Mouse (Mus musculus): ENCODE measurements around the gene Shisal2a.
"Not testable (repeated sequence)": the region's sequence is repeated elsewhere in the genome, so short reads cannot be mapped to it uniquely, and the experiment has no call there.

Gene Shisal2a

DNA sequence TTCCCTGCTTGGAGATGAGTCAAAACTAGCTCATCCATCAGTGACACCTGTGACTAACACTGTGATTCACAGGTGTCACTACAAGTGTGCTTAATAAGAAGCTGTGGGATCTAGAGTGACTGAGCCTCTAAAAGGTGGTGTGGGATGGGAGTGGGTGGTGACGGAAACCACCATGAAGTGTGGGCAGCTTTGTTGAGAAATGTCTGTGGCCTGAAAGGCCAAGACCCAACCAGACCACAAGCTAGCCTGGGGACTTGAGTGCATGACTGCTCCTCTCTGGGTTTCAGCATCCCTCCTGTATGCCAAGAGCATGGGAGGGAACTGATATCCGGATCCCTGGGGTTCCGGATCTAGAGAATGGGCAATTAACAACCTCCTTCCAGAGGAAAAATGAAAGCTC is 11.7 kb downstream of the Shisal2a start:
- no peak for DNase-seq

DNA sequence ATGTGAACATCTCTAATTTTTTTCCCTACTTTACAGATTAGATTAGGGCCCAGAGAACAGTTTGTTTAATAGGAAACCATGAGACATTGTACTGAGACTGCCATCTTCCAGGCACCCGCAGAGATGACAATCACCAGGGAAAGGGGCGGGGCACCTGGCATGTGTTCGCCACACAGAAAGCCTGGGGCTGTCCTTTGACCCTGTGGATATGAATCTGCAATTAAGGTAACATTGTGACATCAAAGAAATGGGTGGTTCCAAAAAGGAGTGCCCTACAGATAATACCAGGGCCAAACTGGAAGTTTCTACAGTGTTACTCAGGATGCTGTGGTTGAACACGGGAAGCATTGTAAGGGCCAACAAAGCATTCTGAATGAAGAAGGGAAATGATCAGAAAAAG is 12.7 kb downstream of the Shisal2a start:
- DNase-seq, result no peak

DNA sequence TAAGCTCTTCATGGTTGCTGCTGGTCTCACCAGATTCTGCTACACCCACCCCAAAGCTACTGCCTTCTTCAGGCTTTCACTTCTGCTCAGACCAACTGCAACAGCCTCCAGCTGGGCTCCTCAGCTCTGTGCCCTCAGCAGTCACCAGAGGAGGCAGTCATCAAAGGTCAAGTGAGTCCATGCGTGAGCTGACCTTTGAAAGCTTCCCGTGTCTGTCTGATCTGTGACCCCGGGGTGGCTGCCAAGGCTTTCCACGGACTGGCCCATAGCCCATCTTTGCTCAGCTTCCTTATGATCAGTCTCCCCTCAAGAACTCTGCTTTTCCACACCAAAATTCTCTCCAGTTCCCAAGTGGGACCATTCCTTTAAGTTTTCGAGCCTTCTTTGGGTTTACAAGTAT is 13.9 kb downstream of the Shisal2a start:
- DNase-seq, result no peak

DNA sequence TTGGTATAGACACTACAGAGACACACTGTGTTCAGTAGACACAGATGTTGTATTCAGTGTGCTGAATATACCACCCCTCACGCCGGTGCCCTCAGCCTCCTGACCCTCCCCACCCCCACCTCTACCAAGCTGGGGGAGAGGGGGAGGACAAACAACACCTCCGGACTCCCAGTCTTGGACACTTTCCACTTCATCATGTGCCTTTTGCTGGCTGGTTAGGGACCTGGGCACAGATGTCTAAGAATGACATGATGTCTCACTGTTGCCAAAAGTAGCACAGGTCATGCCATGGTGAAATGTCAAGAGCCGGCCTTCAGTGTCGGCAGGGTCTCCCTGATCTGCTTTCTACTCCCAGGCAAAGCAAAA is 19.1 kb downstream of the Shisal2a start:
- DNase-seq, result no peak

DNA sequence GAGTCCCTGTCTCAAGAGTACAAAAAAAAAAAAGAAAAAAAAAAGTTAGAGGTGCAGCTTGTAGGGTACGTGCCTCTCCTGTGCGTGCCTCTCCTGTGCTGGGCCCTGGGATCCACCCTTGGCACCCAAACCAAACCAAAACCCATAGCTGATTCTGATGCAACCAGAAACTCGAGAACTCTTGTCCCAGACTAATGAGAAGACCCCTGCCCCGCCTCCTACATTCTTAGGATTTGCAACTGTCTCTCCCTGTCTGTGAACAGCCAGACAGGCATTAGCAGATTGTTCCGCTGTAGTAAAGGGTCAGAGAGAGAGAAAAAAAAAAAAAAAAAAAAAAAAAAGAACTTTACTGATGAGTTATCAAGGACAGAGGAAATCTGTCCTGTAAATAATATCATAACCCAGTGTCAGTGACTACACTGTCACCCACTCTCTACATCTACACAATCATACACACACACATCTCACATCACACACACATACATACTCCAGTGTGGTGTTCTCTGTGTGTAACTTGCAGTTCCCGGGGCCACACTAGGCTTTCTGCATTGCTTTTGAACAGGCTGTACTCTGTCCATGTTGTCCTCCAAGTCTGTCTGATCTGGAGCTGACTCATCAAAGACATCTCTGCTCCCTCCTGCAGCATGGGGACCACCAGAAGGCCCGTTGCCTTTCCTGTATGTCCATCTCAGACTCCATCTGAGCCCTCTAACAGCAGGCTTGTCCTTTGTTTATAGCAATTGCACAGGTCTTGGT is 19.6 kb downstream of the Shisal2a start:
- no peak for DNase-seq

DNA sequence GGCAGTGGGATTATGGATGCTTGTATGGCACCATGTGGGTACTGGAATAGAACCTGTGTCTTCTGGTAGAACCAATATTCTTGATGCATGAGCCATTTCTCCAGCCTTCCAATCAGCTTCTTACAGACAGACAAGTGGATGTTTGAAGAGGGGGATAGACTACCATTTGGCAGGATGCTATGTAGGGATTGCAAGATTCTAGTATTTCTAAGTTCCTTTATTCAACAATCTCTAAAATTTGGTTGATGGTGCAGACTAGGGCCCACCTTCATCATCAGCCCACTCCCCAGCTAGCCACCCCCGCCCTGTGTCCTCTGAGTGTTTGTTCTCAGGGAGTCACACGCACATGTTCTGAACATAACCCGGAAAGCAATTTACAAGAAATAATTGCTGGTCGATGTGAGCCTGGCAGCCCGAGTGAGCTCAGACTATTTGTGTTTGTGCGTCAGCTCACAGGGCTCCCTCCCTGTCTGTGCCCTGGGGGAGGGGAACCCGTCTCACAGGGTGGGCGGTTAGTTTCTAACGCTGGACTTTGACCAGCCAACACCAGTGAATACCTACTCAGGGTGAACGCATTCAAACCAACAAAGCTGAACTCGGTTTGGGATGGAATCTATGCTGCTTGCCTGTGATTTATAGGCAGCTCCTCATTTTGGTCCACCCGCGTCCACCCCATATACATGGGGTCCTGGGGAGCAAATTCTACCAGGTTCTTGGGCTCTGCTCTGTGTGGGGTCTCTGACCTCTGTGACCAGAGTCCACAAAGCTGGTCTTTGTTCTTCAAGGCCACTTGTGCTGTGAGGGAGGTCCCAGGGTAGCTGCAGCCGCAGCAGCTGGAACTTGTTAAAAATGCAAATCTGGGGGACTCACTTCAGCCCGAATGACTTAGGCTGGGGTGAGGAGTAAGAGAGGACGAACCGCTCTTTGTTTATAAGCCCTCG is 20.6 kb downstream of the Shisal2a start:
- DNase-seq, result no peak

DNA sequence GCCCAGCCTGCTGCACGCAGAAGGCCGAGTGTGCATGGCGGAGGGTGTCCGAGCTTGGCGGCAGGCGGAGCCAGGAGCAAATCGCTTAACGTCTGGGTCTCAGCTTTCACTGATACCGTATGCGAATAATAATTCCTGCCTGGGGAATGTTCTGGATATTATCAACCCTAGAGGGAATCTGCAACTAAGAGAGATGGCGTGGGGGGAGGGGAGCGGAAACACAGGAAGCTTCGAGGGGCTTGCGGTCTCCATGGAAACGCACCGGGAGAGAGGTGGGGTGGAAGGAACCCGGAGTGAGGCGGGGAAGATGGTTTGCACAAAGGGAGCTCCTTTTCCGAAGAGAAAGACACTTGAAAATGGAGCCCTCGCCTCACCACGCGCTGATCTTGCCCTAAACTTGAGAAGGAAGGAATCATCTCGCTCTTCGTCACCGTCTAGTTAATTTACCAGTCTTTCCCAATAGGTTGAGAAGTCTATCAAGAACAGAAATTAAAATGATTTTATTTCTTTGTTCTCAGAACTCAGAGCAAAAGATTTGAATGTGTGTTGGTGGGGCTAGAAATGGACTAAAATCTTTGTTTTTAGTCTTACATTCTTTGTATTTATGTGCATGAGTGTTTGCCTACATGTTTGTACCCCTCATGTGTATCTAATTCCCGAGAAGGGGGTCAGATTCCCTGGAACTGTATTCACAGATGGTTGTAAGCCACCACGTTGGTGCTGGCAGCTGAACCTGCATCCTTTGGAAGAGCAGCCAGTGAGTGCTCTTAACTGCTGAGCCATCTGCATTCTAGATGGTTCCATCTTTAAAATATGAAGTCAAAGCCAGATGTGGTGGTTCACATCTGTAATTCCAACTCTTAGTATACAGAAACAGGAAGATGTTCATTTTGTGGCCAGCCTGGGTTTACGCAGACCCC is 22.8 kb downstream of the Shisal2a start:
- peak; percentile 86 for DNase-seq

DNA sequence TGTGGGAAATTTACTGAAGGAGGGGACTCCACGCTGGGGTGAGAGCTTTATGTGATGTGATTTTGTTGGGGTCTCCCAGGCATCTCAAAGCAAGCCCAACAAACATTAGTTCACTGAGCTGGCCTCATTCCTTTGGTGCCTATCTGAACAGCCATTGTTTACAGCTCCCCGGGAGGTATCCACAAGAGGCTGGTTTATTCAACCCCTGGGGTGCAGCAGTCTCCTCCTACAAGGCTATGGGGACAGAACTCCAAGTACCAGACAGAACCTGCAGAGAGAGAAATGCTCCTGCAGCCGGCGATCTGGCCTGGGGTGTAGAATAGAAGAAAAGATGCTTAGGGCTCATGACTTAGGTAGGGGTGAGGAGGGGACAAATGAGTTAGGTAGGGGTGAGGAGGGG is 24.7 kb downstream of the Shisal2a start:
- no peak for DNase-seq

DNA sequence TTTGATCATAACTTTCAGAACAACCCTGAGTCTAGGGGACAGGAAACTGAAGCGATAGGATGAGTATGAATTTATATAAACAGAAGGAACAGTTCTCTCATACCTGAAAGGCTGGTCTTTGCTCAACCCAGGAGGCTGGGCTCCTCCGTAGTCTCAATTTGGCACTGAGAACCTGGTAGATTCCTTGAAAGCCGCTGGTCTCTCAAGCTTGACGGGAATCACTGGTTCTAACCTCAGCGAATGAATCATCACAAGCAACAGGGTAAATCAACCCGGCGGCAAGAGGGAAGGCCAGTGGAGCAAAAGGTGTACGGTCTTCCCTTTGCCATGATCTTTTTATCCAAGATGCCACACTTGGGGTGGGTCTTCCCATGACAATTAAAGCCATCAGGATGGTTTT is 25.7 kb downstream of the Shisal2a start:
- no peak for DNase-seq

DNA sequence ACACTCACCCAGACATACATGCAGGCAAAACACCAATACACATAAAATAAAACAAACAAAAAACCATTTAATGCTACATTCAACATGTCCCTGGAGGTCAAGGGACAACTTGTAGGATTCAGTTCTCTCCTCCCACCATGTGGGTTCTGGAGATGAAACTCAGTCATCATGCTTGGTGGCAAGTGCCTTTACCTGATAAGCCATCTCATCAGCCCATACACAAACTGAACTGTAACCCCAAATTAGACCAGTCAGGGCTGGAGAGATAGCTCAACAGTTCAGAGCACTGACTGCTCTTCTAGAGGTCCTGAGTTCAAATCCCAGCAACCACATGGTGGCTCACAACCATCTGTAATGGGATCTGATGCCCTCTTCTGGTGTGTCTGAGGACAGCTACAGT is 29.6 kb downstream of the Shisal2a start:
- not testable (repeated sequence) for DNase-seq

DNA sequence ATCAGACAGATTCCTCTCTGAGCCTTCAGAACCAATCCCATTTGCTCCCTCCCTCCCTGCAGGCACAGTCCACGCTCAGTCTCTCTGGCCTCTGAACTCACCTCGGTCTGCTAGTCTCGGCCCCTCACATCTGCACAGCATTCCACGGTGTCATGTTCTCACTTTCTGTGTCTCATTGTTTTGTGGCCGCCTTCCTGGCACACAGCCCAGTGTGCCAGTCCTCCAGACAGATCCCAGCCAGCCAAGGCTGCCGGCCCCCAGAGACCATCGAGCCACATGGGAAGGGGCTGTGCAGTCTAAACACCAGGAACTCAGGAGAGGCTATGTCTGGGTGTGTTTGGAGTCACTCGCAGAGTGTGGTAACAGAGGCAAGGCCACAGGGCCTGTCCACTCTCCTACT is 32.3 kb downstream of the Shisal2a start:
- DNase-seq, result no peak

DNA sequence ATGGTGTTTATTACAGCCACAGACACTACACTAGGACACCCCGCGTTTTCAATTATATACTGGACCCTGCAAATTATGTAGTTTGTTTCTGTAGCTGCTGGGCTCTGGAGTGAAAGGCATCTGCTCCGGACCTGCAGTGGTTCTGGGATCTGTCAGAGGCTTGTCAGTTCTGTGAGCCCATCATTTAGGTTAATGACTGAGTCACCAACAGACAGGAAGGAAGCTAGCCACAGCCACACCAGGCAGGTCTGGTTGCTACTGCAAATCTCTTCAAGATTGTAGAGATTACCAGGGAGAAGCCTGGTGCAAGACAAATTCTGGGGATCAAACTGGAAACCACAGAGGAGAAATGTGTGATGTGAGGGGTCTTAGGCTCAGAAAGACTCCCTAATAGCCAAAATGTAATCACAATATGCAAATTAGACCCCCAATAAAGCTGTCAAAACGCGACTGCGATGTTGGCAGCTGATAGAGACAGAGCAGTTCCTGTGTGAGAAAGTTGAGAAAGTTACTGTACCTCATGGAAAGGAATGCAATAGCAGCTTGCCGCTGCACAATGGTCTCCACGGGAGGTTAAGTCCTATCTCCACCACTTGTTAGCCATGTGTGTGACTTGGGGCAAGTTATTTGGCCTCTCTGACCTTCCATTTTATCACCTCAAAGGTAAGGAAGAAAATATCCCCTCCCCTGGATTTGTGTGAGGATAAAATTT is 33.2 kb downstream of the Shisal2a start:
- no peak for DNase-seq

DNA sequence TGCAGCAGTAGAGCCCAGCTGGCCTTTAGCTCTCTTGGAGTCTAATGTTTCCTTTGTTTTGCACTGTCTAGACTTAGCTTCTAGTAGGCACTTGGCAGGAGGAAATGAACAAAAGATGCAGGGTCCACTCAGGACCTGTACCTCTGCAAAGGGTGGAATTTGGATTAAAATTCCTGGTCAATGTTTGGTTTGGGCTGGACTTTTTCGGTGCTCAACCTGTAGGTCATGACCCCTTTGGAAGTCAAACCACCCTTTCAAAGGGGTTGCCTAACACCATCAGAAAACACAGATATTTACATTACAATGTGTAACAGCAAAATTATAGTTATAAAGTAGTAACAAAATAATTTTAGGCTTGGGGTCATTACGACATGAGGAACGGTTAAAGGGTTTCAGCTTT is 34.1 kb downstream of the Shisal2a start:
- DNase-seq, result no peak

DNA sequence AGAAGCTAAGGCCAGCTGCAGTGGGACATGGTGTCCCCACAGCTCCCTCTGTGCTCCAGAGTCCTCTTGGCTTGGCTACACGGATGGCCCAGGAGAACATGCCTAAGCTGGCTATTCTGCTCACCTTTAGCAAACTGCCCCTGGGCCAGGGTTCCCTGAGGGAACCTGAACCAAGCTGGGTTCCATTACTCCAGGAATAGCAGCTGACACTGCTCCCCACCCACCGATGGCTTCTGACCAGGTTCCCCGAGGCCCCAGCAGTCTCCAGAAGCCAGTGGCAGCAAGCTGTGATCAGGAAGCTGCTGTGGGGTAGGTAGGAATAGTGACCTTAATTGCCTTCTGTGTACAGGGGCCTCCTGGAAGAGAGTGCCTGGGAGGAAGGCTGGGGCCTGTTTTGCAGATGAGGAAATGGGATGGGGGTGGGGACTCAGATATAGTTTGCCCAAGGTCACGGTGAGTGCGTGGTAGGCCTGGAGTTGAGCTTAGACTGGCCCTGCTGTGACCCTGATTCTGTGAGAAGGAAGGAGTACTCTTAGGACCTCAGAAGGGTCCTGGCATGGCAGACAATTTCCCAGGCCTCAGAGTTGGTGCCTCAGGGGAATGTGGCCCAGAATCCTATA is 34.8 kb downstream of the Shisal2a start:
- no peak for DNase-seq

DNA sequence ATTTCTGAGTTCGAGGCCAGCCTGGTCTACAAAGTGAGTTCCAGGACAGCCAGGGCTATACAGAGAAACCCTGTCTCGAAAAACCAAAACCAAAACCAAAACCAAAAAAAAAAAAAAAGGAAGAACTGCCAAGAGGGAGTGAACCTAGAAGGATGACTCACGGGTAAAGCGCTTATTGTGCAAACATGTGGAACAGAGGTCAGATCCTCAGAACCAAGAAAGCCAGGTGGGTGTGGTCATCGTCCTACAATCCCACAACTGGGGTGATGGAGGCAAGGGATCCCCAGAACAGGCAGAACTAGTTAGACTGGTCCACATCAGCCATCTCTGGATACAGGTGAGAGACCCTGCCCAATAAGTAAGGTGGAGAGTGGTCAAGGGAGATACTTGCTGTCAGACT is 36.0 kb downstream of the Shisal2a start:
- no peak for DNase-seq

DNA sequence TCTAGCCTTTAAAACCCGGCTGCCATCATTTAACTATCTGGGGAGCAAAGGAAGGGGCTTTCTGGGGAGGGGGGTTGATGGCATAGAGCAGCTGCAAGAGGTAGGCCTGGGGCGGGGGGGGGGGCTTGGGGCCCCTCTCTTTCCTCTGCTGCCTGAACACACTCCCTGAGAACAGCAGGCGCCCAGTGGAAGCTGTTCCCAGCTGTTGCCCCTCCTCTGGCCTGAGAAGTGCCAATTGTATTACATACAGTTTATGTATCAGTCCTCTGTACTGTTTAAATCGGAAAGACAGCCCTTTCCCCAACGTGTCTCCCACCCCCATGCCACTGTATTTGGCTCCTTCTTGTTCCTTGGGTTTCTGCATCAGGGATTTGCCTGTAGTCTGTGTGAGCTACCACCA is 37.3 kb downstream of the Shisal2a start:
- no peak for DNase-seq

DNA sequence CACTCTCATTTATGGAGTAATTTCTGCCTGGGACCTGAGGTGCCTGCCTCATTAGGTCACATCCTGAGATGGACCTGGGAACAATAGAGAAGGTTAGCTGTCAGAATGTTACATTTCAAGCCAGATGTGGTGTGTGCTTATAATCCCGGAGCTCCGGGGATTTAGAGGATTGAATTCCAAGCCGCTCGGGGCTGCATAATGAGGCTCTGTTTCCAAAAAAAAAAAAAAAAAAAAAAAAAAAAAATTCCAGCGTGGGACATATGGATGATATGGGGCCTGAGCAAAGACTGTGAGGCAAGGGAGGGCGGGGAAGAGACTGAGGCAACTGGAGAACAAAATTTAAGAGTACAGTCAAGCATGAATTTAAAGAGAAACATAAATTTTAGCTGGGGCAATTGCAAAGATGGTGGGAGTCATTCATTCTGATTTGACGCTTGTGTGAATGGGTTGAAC is 38.5 kb downstream of the Shisal2a start:
- DNase-seq, result no peak

DNA sequence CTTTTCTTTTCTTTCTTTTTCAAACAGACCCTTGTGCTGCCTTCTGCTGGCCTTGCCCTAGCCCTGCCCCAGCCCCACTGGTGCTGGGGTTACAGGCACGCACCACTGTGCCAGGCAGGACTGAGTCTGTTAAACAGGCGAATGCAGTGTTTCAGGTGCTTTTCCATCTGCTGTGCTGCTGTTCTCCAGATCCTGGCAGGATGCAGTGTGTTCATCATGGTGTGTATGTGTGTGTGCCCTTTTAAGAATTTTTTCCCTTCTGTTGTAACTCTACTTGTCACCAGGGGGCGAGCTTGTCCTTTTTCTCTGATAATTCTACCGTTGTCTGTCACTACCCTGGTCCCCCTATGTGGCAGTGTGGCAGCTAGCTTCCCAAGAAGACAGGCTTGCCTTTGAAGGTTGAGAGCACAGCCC is 43.9 kb downstream of the Shisal2a start:
- peak; percentile 57 for DNase-seq

DNA sequence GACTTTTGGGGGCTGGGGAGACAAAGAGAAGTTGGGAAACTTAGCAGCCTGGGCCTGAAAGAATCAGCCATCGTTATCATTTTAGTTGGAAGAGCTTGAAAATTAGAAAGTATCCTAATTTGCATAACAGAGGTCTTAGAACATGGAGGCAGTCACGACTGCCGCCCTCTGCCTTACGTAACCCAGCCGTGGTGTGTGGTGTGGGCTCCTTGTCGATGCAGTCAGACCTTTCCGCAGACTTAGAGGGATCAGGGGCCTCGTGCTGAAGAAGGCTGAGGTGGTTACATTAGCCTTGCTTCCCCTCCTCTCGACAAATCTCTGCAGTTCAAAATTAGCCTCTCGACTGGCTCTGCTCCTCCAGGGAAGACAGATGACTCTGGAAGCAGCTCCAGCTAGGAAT is 44.3 kb downstream of the Shisal2a start:
- peak; percentile 24 for DNase-seq

DNA sequence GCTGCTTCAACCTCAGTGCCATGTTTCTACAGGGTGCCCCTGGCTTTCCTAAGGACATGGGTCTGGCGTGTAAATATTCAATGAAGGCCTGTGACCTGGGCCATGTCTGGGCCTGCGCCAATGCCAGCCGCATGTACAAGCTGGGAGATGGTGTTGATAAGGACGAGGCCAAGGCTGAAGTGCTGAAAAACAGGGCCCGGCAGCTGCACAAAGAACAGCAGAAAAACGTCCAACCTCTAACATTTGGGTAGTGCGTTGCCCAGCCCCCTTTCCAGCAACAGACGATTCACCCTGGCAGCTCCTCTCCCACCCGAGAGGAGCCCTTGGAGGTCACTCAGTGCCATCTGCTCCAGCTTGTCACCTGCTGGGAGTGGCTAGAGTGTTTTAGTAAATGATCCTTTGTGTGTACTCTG is 44.8 kb downstream of the Shisal2a start:
- DNase-seq, result no peak

DNA sequence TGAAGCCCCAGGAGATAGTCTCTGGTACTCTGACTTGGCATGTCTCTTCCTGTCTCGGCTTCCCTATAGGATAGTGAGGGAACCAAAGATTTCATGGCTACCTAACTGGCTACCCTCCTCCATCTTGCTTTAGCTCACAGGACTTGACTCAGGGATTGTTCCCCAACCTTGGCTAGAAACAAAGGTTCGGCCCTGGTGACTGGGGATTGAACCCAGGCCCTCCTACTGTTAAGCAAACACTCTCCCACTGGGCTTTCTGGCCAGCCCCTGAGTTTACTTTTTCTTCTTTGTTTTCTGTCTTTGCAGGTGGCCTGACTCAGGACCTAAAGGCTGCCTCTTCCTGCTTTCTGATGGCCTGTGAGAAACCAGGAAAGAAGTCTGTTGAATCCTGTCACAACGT is 45.3 kb downstream of the Shisal2a start:
- no peak for DNase-seq

DNA sequence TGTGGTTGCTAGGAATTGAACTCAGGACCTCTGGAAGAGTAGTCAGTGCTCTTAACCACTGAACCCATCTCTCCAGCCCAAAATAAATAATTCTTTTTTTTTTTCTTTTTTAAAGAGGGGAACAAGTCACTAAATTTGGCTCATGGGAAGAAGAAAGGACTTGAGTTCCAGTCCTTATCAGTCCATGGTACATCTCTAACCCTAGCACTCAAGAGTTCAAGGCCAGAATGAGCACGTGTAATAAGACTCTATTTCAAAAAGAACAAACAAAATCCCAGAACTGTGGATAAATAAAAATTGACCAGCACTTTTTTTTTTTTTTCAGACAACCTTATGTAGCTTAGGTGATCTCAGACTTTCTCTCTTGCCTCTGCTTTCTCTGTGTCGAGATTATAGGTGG is 46.4 kb downstream of the Shisal2a start:
- DNase-seq, result no peak

Data from right cerebral cortex, postnatal 14 days (tissue).